Mouse (Mus musculus): ENCODE results near the gene Mex3b. TPM values are rescaled to one million over a fixed set of nuclear protein-coding genes. Genes with fewer than 3 reads are reported as not detected.
A peak's percentile ranks its signal among the peaks of the same experiment; 100 is the strongest.

Gene Mex3b
- total and polyA plus RNA-seq, 3 experiments, result 0.59 to 2.5 (median 2.1) TPM

DNA sequence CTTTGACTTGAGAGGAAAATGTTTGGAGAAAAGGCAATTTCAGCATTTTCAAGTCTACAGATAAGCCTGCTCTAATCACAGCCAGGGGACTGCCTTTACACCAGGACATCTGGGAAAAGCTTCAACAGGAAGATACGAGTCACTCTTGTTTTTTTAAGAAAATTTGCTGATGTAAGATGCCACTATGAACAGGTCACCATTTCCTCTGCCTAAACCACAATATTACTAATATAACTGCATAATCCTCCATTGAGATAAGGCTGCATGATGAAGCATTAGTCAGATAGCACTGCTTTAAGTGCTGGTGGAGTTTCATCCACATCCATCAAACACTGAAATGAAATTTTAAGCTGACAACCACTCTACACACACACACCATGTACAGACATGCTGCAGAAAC, 27.2 kb downstream of the Mex3b start:
- in situ Hi-C loops (cut with MboI; ENCODE audit: low pct_ligation_motif_present, low pct_unique_long_range_greater_than_20kb, low sequenced_read_pairs), result no loop called here
- peak; percentile 17 for DNase-seq (ENCODE audit: extremely low read depth)

DNA sequence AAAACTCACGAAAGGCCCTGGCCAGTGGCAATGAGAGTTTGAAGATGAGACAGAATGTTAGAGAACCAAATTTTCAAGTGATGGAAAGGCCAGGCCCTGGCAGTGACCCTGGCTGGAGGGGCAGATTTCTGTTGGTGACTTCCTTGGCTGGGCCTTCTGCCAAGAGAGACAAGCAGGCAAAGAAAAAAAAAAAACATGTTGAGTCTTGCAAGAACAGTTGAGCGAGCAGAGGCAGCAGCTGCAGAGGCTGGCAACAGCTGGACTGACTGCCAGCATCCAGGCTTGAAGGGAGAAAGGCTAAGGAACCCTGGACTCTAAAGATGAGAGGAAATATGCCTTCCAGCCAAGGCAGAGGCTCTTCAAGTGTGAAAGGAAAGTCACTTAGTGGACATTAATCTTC, 28.5 kb downstream of the Mex3b start:
- H3K4me2 ChIP-seq (ENCODE audit: insufficient read depth, low read depth, poor library complexity, severe bottlenecking), result no peak overlapping the region
- no peak for TF ChIP-seq USF1 (IDR thresholded peaks at IDR 0.05; ENCODE audit: low read depth, low read length)
- TF ChIP-seq POLR2AphosphoS2 (IDR thresholded peaks at IDR 0.05; ENCODE audit: low read depth, low read length), result no peak
- TF ChIP-seq CHD2 (IDR thresholded peaks at IDR 0.05; ENCODE audit: low read length), result no peak
- no peak for TF ChIP-seq SIN3A (IDR thresholded peaks at IDR 0.05; ENCODE audit: low read length)
- peak; percentile 29; the same call in 1 of the 2 replicates for TF ChIP-seq ZNF384 (IDR thresholded peaks at IDR 0.05; ENCODE audit: low read depth, low read length)

More for the DNA sequence above, 27.2 kb downstream of the Mex3b start:
- Histone ChIP-seq H3K79me2 (replicated peaks; ENCODE audit: control insufficient read depth, extremely low read depth, insufficient read depth, poor library complexity, severe bottlenecking) (no peaks in the 10 kb centered on the region), H3K4me1 (ENCODE audit: control insufficient read depth in 1 of 2, insufficient read depth in 2 of 2) (peaks cover 2 to 36% of the 10 kb centered on the region in 2 experiments; a peak in 2 of 4 replicates), H3K27me3 (replicated peaks) (no peaks in the 10 kb centered on the region), H3K4me2 (ENCODE audit: insufficient read depth, low read depth, poor library complexity, severe bottlenecking) (no peak overlapping the region), H3K9me3 (replicated peaks; ENCODE audit: low read length) (no peaks in the 10 kb centered on the region), H3K4me3 (replicated peaks in 1 of 3; ENCODE audit: low read depth in 2 of 3, low read length in 2 of 3, poor library complexity in 1 of 3) (no peak overlapping the region), H3K36me3 (replicated peaks in 1 of 2; ENCODE audit: control insufficient read depth in 1 of 2, insufficient read depth in 1 of 2, low read length in 1 of 2) (no peaks in the 10 kb centered on the region), H3K9ac (ENCODE audit: insufficient read depth, low read depth) (no peak overlapping the region), H3K27ac (ENCODE audit: insufficient read depth, low read depth) (no peak overlapping the region)
- TF ChIP-seq MAFK (IDR thresholded peaks at IDR 0.05; ENCODE audit: insufficient replicate concordance, low read length) (no peak), ZMIZ1 (IDR thresholded peaks at IDR 0.05; ENCODE audit: low read depth, low read length) (no peak), ETS1 (conservative IDR thresholded peaks at IDR 0.05; ENCODE audit: low read depth, low read length) (0 out of 2 replicates have a peak, but pooled peaks have one; percentile 26)
- dilution Hi-C loops (cut with MboI; ENCODE audit: extremely low pct_ligation_motif_present, extremely low pct_unique_long_range_greater_than_20kb, low sequenced_read_pairs), result no loop called here

DNA sequence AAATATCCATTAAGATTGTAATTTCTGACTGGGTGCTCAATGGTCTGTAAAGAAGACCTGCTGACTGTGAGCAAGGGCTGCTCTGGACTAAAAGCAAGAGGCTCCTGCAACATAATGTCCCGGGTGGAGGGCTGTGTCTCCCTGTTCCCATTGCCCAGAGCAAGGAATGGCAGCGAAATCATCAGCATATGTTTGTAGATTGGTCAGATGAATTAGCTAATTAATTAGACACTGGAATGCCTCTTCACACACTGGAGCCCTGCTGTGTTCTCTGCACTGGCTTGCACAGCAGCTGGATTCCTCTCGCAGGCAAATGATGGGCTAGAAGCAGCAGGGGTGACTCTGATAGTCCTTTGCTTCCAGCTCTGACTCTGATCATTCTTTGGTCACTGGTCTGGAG, 29.6 kb downstream of the Mex3b start:
- no peaks in the 10 kb centered on the region for H3K79me2 ChIP-seq (replicated peaks; ENCODE audit: control insufficient read depth, extremely low read depth, insufficient read depth, poor library complexity, severe bottlenecking)
- in situ Hi-C loops (cut with MboI; ENCODE audit: low pct_ligation_motif_present, low pct_unique_long_range_greater_than_20kb, low sequenced_read_pairs), result no loop called here
- dilution Hi-C loops (cut with MboI; ENCODE audit: extremely low pct_ligation_motif_present, extremely low pct_unique_long_range_greater_than_20kb, low sequenced_read_pairs), result no loop called here
- H3K4me2 ChIP-seq (ENCODE audit: insufficient read depth, low read depth, poor library complexity, severe bottlenecking), result no peak overlapping the region
- DNase-seq (ENCODE audit: extremely low read depth), result no peak
- TF ChIP-seq ZMIZ1 (IDR thresholded peaks at IDR 0.05; ENCODE audit: low read depth, low read length) (no peak), MAZ (IDR thresholded peaks at IDR 0.05; ENCODE audit: low read depth, low read length) (no peak), JUN (IDR thresholded peaks at IDR 0.05; ENCODE audit: insufficient read depth, low read depth, low read length) (no peak), USF1 (IDR thresholded peaks at IDR 0.05; ENCODE audit: low read depth, low read length) (no peak), CHD2 (IDR thresholded peaks at IDR 0.05; ENCODE audit: low read length) (no peak), MAX (IDR thresholded peaks at IDR 0.05; ENCODE audit: low read length) (no peak), GABPA (IDR thresholded peaks at IDR 0.05; ENCODE audit: insufficient replicate concordance, low read depth, low read length) (no peak), ETS1 (conservative IDR thresholded peaks at IDR 0.05; ENCODE audit: low read depth, low read length) (no peak), USF2 (conservative IDR thresholded peaks at IDR 0.05; ENCODE audit: low read depth, low read length) (no peak), PAX5 (IDR thresholded peaks at IDR 0.05; ENCODE audit: low read length) (no peak), MYC (IDR thresholded peaks at IDR 0.05; ENCODE audit: low read depth, low read length) (no peak), UBTF (IDR thresholded peaks at IDR 0.05; ENCODE audit: low read depth, low read length) (no peak), TCF12 (IDR thresholded peaks at IDR 0.05; ENCODE audit: low read depth, low read length) (no peak), SIN3A (IDR thresholded peaks at IDR 0.05; ENCODE audit: low read length) (no peak), BHLHE40 (IDR thresholded peaks at IDR 0.05; ENCODE audit: low read depth, low read length) (no peak), MXI1 (IDR thresholded peaks at IDR 0.05; ENCODE audit: low read depth, low read length) (no peak), MEF2A (IDR thresholded peaks at IDR 0.05; ENCODE audit: borderline replicate concordance, low read depth, low read length) (no peak), CTCF (conservative IDR thresholded peaks at IDR 0.05 in 1 of 2, IDR thresholded peaks at IDR 0.05 in 1 of 2; ENCODE audit: low read depth in 2 of 2, low read length in 2 of 2) (no peak)
- no peaks in the 10 kb centered on the region for H3K9me3 ChIP-seq (replicated peaks; ENCODE audit: low read length)
- H3K27me3 ChIP-seq (replicated peaks), result no peaks in the 10 kb centered on the region
- H3K9ac ChIP-seq (ENCODE audit: insufficient read depth, low read depth), result no peak overlapping the region
- H3K4me1 ChIP-seq (ENCODE audit: control insufficient read depth in 1 of 2, insufficient read depth in 2 of 2), result peaks cover 2 to 25% of the 10 kb centered on the region in 2 experiments; a peak in 2 of 4 replicates
- no peak overlapping the region for H3K4me3 ChIP-seq (replicated peaks in 1 of 3; ENCODE audit: low read depth in 2 of 3, low read length in 2 of 3, poor library complexity in 1 of 3)
- H3K27ac ChIP-seq (ENCODE audit: insufficient read depth, low read depth), result no peak overlapping the region
- H3K36me3 ChIP-seq (replicated peaks in 1 of 2; ENCODE audit: control insufficient read depth in 1 of 2, insufficient read depth in 1 of 2, low read length in 1 of 2), result no peaks in the 10 kb centered on the region

More for the DNA sequence above, 28.5 kb downstream of the Mex3b start:
- no peak overlapping the region for H3K9ac ChIP-seq (ENCODE audit: insufficient read depth, low read depth)
- H3K79me2 ChIP-seq (replicated peaks; ENCODE audit: control insufficient read depth, extremely low read depth, insufficient read depth, poor library complexity, severe bottlenecking), result no peaks in the 10 kb centered on the region
- no peaks in the 10 kb centered on the region for H3K27me3 ChIP-seq (replicated peaks)
- no peak for DNase-seq (ENCODE audit: extremely low read depth)
- H3K4me3 ChIP-seq (replicated peaks in 1 of 3; ENCODE audit: low read depth in 2 of 3, low read length in 2 of 3, poor library complexity in 1 of 3), result no peak overlapping the region
- H3K4me1 ChIP-seq (ENCODE audit: control insufficient read depth in 1 of 2, insufficient read depth in 2 of 2), result peaks cover 2 to 25% of the 10 kb centered on the region in 2 experiments; a peak in 2 of 4 replicates
- in situ Hi-C loops (cut with MboI; ENCODE audit: low pct_ligation_motif_present, low pct_unique_long_range_greater_than_20kb, low sequenced_read_pairs), result no loop called here
- no peaks in the 10 kb centered on the region for H3K36me3 ChIP-seq (replicated peaks in 1 of 2; ENCODE audit: control insufficient read depth in 1 of 2, insufficient read depth in 1 of 2, low read length in 1 of 2)
- dilution Hi-C loops (cut with MboI; ENCODE audit: extremely low pct_ligation_motif_present, extremely low pct_unique_long_range_greater_than_20kb, low sequenced_read_pairs), result no loop called here
- H3K9me3 ChIP-seq (replicated peaks; ENCODE audit: low read length), result no peaks in the 10 kb centered on the region
- no peak overlapping the region for H3K27ac ChIP-seq (ENCODE audit: insufficient read depth, low read depth)

Data from CH12.LX (cell line).